Comparison of ENCODE assay signal across 27 mouse cellular contexts in the genomic region with DNA sequence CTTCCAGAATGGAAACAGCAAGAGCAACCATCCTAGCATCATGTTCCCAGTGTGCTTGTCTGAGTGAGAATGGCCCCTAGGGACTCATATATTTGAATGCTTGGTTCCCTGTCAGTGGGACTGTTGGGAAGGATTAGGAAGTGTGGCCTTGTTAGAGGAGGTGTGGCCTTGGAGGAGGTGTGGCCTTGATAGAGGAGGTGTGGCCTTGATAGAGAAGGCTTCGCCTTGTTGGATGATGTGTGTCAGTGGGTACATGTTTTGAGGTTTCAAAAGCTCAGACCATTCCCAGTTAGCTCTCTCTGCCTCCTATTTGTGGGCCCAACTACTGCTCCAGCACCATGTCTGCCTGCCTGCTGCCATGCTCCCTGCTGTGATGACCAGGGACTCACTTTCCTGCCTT.
"Had no signal": no experiment of that assay in that cellular context is flagged by ENCODE, and none has a peak within 500 bp of the region (broad histone marks: within the 10 kb centered on the region; RNA-seq: fewer than 3 reads in every experiment).

No protein-coding gene starts in this region.

- H3K27ac ChIP-seq: embryonic facial prominence, embryonic 12.5 days; embryonic facial prominence, embryonic 13.5 days; embryonic facial prominence, embryonic 15.5 days; forebrain, embryonic 10.5 days; forebrain, embryonic 12.5 days; forebrain, embryonic 13.5 days; forebrain, embryonic 15.5 days; gastrocnemius, adult 2 months; heart, adult 2 months; heart, embryonic 10.5 days had no signal

- H3K4me3 ChIP-seq: embryonic facial prominence, embryonic 12.5 days; embryonic facial prominence, embryonic 13.5 days; embryonic facial prominence, embryonic 15.5 days; erythroblast, embryonic 14.5 days; forebrain, embryonic 10.5 days; forebrain, embryonic 12.5 days; forebrain, embryonic 13.5 days; forebrain, embryonic 15.5 days; gastrocnemius, adult 2 months; heart, adult 2 months; heart, embryonic 10.5 days had no signal

- ATAC-seq: forebrain, embryonic 13.5 days; forebrain, embryonic 14.5 days; forebrain, embryonic 15.5 days; forebrain, embryonic 16.5 days; forebrain, postnatal 0 days had no signal

- DNase-seq: cerebellum, adult 9-10 months; cerebellum, adult 9-11 months; cerebellum, postnatal 10 days; cerebellum, postnatal 14 days; cerebellum, postnatal 25 days; cerebellum, postnatal 36 days; embryo, embryonic 11 days; forebrain, postnatal 0 days; gastrocnemius, adult 2 months; gastrocnemius, postnatal 10 days; gastrocnemius, postnatal 14 days; gastrocnemius, postnatal 25 days; gastrocnemius, postnatal 36 days; heart, adult 11 months; heart, adult 18-20 months; heart, adult 2 months had no signal

- H3K4me1 ChIP-seq: embryonic facial prominence, embryonic 13.5 days; embryonic facial prominence, embryonic 15.5 days had no signal

- H3K36me3 ChIP-seq: embryonic facial prominence, embryonic 12.5 days; embryonic facial prominence, embryonic 13.5 days; embryonic facial prominence, embryonic 15.5 days; forebrain, embryonic 10.5 days; forebrain, embryonic 12.5 days; forebrain, embryonic 15.5 days; heart, embryonic 10.5 days had no signal

- H3K9ac ChIP-seq: embryonic facial prominence, embryonic 12.5 days; embryonic facial prominence, embryonic 13.5 days; embryonic facial prominence, embryonic 15.5 days; forebrain, embryonic 12.5 days; forebrain, embryonic 13.5 days; forebrain, embryonic 15.5 days; forebrain, postnatal 0 days had no signal

- H3K9me3 ChIP-seq: embryonic facial prominence, embryonic 12.5 days; embryonic facial prominence, embryonic 13.5 days; embryonic facial prominence, embryonic 15.5 days; forebrain, embryonic 10.5 days; forebrain, embryonic 12.5 days; forebrain, embryonic 13.5 days; forebrain, embryonic 15.5 days; heart, embryonic 10.5 days had no signal

- H3K27me3 ChIP-seq: embryonic facial prominence, embryonic 12.5 days; embryonic facial prominence, embryonic 15.5 days had no signal

- H3K4me2 ChIP-seq: embryonic facial prominence, embryonic 12.5 days; embryonic facial prominence, embryonic 13.5 days; embryonic facial prominence, embryonic 15.5 days; forebrain, embryonic 12.5 days; forebrain, embryonic 13.5 days; forebrain, embryonic 15.5 days had no signal
